Mouse (Mus musculus) midbrain, embryonic 13.5 days (tissue): Measurements from ENCODE around the gene Rps29. TPM values are rescaled to one million over a fixed set of nuclear protein-coding genes. Genes with fewer than 3 reads are reported as not detected.

Experiments used
- ATAC-seq: fragments of 200-750 bp; cut with Nextera tagmentation; 2 replicates; pipeline ENCODE4 v1.8.0; 2017; ENCODE audit warnings: mild to moderate bottlenecking, moderate TSS enrichment, moderate library complexity
- H3K27ac ChIP-seq: fragments of 300-500 bp; sonication (generic); 2 replicates; pipeline ENCODE4 v1.5.1; 2015; ENCODE audit warnings: inconsistent platforms, mild to moderate bottlenecking, moderate library complexity
- H3K27me3 ChIP-seq: fragments of 300-500 bp; sonication (generic); 2 replicates; pipeline ENCODE4 v1.6.1; 2015; ENCODE audit warnings: mild to moderate bottlenecking, inconsistent platforms
- H3K36me3 ChIP-seq: fragments of 300-500 bp; sonication (generic); 2 replicates; pipeline ENCODE4 v1.6.1; 2015; ENCODE audit warnings: mild to moderate bottlenecking, inconsistent platforms
- H3K4me1 ChIP-seq: fragments of 300-500 bp; sonication (generic); replicated peaks from 2 replicates; pipeline ENCODE4 v1.6.1; 2015; ENCODE audit warnings: inconsistent platforms
- H3K4me2 ChIP-seq: fragments of 300-500 bp; sonication (generic); replicated peaks from 2 replicates; pipeline ENCODE4 v1.6.1; 2015; ENCODE audit warnings: moderate library complexity, mild to moderate bottlenecking, inconsistent platforms
- H3K4me3 ChIP-seq: fragments of 300-500 bp; sonication (generic); replicated peaks from 2 replicates; pipeline ENCODE4 v1.5.1; 2015; ENCODE audit warnings: mild to moderate bottlenecking, inconsistent platforms
- H3K9ac ChIP-seq: fragments of 300-500 bp; sonication (generic); replicated peaks from 2 replicates; pipeline ENCODE4 v1.6.1; 2015; ENCODE audit warnings: mild to moderate bottlenecking, inconsistent platforms
- H3K9me3 ChIP-seq: fragments of 300-500 bp; sonication (generic); 2 replicates; pipeline ENCODE4 v1.6.1; 2016; ENCODE audit warnings: mild to moderate bottlenecking, inconsistent platforms
- WGBS: fragments of 180-500 bp; shearing (Covaris S2); methylation state at CpG from one replicate; pipeline ENCODE4 v1.1.7; 2015; 5-methylcytosine and 5-hydroxymethylcytosine counted together
- polyA plus RNA-seq: library from polyadenylated mRNA; unstranded; fragments of >200 nt; fragmentation: Nextera tagmentation; extraction: Ambion mirVana; gene quantifications from 2 replicates; pipeline ENCODE4 v1.2.1, GENCODE M21; 2015

Rps29 gene
- polyA plus RNA-seq, 1 experiment from 2014 or later = 1,372 TPM

- Histone ChIP-seq H3K9me3 (no peaks in the 10 kb centered on the region), H3K9ac (no peak overlapping the region), H3K4me1 (peaks cover 20% of the 10 kb centered on the region), H3K36me3 (peaks cover 27% of the 10 kb centered on the region), H3K4me2 (no peak overlapping the region), H3K27me3 (no peaks in the 10 kb centered on the region), H3K27ac (no peak overlapping the region), H3K4me3 (no peak overlapping the region)
- no peak for ATAC-seq
- WGBS = 95% methylated on average over 5 of the region's 5 CpGs
These were observed 32.4 kb upstream of the Rps29 start for GRCm38 (mm10) chr12:69191396-69191795.

- no peak overlapping the region for H3K9ac ChIP-seq
- peaks cover 27% of the 10 kb centered on the region for H3K36me3 ChIP-seq
- no peak overlapping the region for H3K4me2 ChIP-seq
- H3K9me3 ChIP-seq = no peaks in the 10 kb centered on the region
- H3K4me1 ChIP-seq = peaks cover 15% of the 10 kb centered on the region
- no peak overlapping the region for H3K4me3 ChIP-seq
- WGBS = 100% methylated on average over 1 of the region's 1 CpGs
- no peak for ATAC-seq
- H3K27ac ChIP-seq = no peak overlapping the region
- H3K27me3 ChIP-seq = no peaks in the 10 kb centered on the region
These were observed 31.5 kb upstream of the Rps29 start for GRCm38 (mm10) chr12:69190522-69190921.

GRCm38 (mm10) chr12:69190074-69190473 lies 31.1 kb upstream of the Rps29 start:
- ATAC-seq = no peak
- peaks cover 27% of the 10 kb centered on the region for H3K36me3 ChIP-seq
- WGBS = 93% methylated on average over 9 of the region's 9 CpGs
- no peaks in the 10 kb centered on the region for H3K9me3 ChIP-seq
- peaks cover 17% of the 10 kb centered on the region for H3K4me1 ChIP-seq
- H3K27me3 ChIP-seq = no peaks in the 10 kb centered on the region
- H3K4me2 ChIP-seq = no peak overlapping the region
- H3K9ac ChIP-seq = no peak overlapping the region
- H3K4me3 ChIP-seq = no peak overlapping the region
- no peak overlapping the region for H3K27ac ChIP-seq

GRCm38 (mm10) chr12:69186811-69187471 lies 28.0 kb upstream of the Rps29 start:
- ATAC-seq = no peak
- peak overlapping the region; percentile 5; the same call in 1 of the 2 replicates for H3K9ac ChIP-seq
- H3K4me1 ChIP-seq = peaks cover 28% of the 10 kb centered on the region
- no peak overlapping the region for H3K27ac ChIP-seq
- no peaks in the 10 kb centered on the region for H3K9me3 ChIP-seq
- peaks cover 28% of the 10 kb centered on the region for H3K36me3 ChIP-seq
- no peaks in the 10 kb centered on the region for H3K27me3 ChIP-seq
- H3K4me3 ChIP-seq = no peak overlapping the region
- WGBS = 75% methylated on average over 5 of the region's 5 CpGs
- H3K4me2 ChIP-seq = peak overlapping the region; percentile 7; the same call in 1 of the 2 replicates

- no peaks in the 10 kb centered on the region for H3K27me3 ChIP-seq
- peaks cover 28% of the 10 kb centered on the region for H3K4me1 ChIP-seq
- peaks cover 28% of the 10 kb centered on the region for H3K36me3 ChIP-seq
- no peak overlapping the region for H3K27ac ChIP-seq
- ATAC-seq = no peak
- H3K4me3 ChIP-seq = peak overlapping the region; percentile 90
- 77% methylated on average over 7 of the region's 7 CpGs for WGBS
- H3K4me2 ChIP-seq = peak overlapping the region; percentile 90
- peak overlapping the region; percentile 92 for H3K9ac ChIP-seq
- no peaks in the 10 kb centered on the region for H3K9me3 ChIP-seq
These were observed 26.4 kb upstream of the Rps29 start for GRCm38 (mm10) chr12:69185371-69185770.

- H3K9me3 ChIP-seq = no peaks in the 10 kb centered on the region
- WGBS = 3% methylated on average over 73 of the region's 86 CpGs
- peaks cover 28% of the 10 kb centered on the region for H3K4me1 ChIP-seq
- peak overlapping the region; percentile 94 for H3K27ac ChIP-seq
- H3K4me3 ChIP-seq = peak overlapping the region; percentile 90
- peak; percentile 76 for ATAC-seq
- H3K27me3 ChIP-seq = no peaks in the 10 kb centered on the region
- peaks cover 23% of the 10 kb centered on the region for H3K36me3 ChIP-seq
- H3K4me2 ChIP-seq = peak overlapping the region; percentile 90
- H3K9ac ChIP-seq = peak overlapping the region; percentile 92
These were observed 25.6 kb upstream of the Rps29 start for GRCm38 (mm10) chr12:69184342-69185295.

- peak; percentile 99 for ATAC-seq
- Histone ChIP-seq H3K4me3 (peak within 1 kb of the TSS; percentile 90), H3K36me3 (peaks cover 19% of the 10 kb centered on the region), H3K27me3 (no peaks in the 10 kb centered on the region), H3K9ac (peak within 1 kb of the TSS; percentile 92), H3K4me1 (peaks cover 28% of the 10 kb centered on the region), H3K27ac (peak within 1 kb of the TSS; percentile 94), H3K9me3 (no peaks in the 10 kb centered on the region), H3K4me2 (peak within 1 kb of the TSS; percentile 90)
- WGBS = under 1% methylated on average over 80 of the region's 84 CpGs
These were observed 24.8 kb upstream of the Rps29 start, which contains the start of the genes Rpl36al and Mgat2 for GRCm38 (mm10) chr12:69183583-69184308. Gene Rpl36al (minus strand): TSS chr12:69184083. Gene Mgat2 (plus strand): TSS chr12:69184157.

GRCm38 (mm10) chr12:69181800-69182199 lies 22.8 kb upstream of the Rps29 start:
- Histone ChIP-seq H3K9me3 (no peaks in the 10 kb centered on the region), H3K4me1 (peaks cover 21% of the 10 kb centered on the region), H3K27me3 (no peaks in the 10 kb centered on the region), H3K27ac (no peak overlapping the region), H3K36me3 (peaks cover 9% of the 10 kb centered on the region; the same call in 1 of the 2 replicates), H3K4me3 (no peak overlapping the region), H3K9ac (no peak overlapping the region), H3K4me2 (no peak overlapping the region)
- ATAC-seq = no peak
- WGBS = 88% methylated on average over 4 of the region's 4 CpGs

- Histone ChIP-seq H3K27ac (no peak overlapping the region), H3K36me3 (peaks cover 9% of the 10 kb centered on the region; the same call in 1 of the 2 replicates), H3K4me3 (no peak overlapping the region), H3K27me3 (no peaks in the 10 kb centered on the region), H3K4me1 (peaks cover 7% of the 10 kb centered on the region), H3K9me3 (no peaks in the 10 kb centered on the region), H3K4me2 (no peak overlapping the region), H3K9ac (no peak overlapping the region)
- 68% methylated on average over 11 of the region's 12 CpGs for WGBS
- ATAC-seq = no peak
These were observed 20.4 kb upstream of the Rps29 start for GRCm38 (mm10) chr12:69179371-69179770.

- H3K36me3 ChIP-seq = peaks cover 9% of the 10 kb centered on the region; the same call in 1 of the 2 replicates
- H3K9me3 ChIP-seq = no peaks in the 10 kb centered on the region
- ATAC-seq = no peak
- WGBS = 81% methylated on average over 3 of the region's 3 CpGs
- no peak overlapping the region for H3K9ac ChIP-seq
- no peaks in the 10 kb centered on the region for H3K27me3 ChIP-seq
- no peak overlapping the region for H3K27ac ChIP-seq
- H3K4me2 ChIP-seq = no peak overlapping the region
- no peaks in the 10 kb centered on the region for H3K4me1 ChIP-seq
- H3K4me3 ChIP-seq = no peak overlapping the region
These were observed 18.5 kb upstream of the Rps29 start for GRCm38 (mm10) chr12:69177526-69177925.

GRCm38 (mm10) chr12:69175975-69176374 lies 17.0 kb upstream of the Rps29 start:
- ATAC-seq = no peak
- H3K9me3 ChIP-seq = no peaks in the 10 kb centered on the region
- no peak overlapping the region for H3K4me3 ChIP-seq
- WGBS = 93% methylated on average over 3 of the region's 3 CpGs
- H3K4me1 ChIP-seq = no peaks in the 10 kb centered on the region
- H3K27ac ChIP-seq = no peak overlapping the region
- no peak overlapping the region for H3K9ac ChIP-seq
- H3K27me3 ChIP-seq = no peaks in the 10 kb centered on the region
- H3K4me2 ChIP-seq = no peak overlapping the region
- peaks cover 2% of the 10 kb centered on the region; the same call in 1 of the 2 replicates for H3K36me3 ChIP-seq
